Mouse (Mus musculus) C2C12 (cell line): ENCODE results near the gene Gm4985.

Experiments used
- CTCF ChIP-seq: IDR thresholded peaks from one replicate; pipeline ENCODE4 v1.5.1; 2011; ENCODE audit not compliant: control insufficient read depth, insufficient read depth, insufficient read length
- USF1 ChIP-seq: IDR thresholded peaks from one replicate; pipeline ENCODE4 v1.6.1; 2011; ENCODE audit warnings: low read depth, mild to moderate bottlenecking, control low read depth, moderate library complexity

GRCm38 (mm10) chrX:23954161-23954560 lies 4.6 kb downstream of the Gm4985 start:
- TF ChIP-seq USF1, result no peak
- TF ChIP-seq CTCF, result no peak
